Mouse (Mus musculus) erythroblast, embryonic 14.5 days (primary cell): ENCODE results near the gene Serpina3c. TPM values are rescaled to one million over a fixed set of nuclear protein-coding genes. Genes with fewer than 3 reads are reported as not detected.
"Not testable (repeated sequence)": the region's sequence is repeated elsewhere in the genome, so short reads cannot be mapped to it uniquely, and the experiment has no call there.

ENCODE experiments used
- H3K27me3 ChIP-seq: 2 replicates; pipeline ENCODE4 v1.6.1; 2012; ENCODE audit warnings: inconsistent platforms; ENCODE audit not compliant: control insufficient read depth
- H3K36me3 ChIP-seq: 2 replicates; pipeline ENCODE4 v1.6.1; 2012; ENCODE audit warnings: mild to moderate bottlenecking, inconsistent platforms; ENCODE audit not compliant: control insufficient read depth
- H3K4me1 ChIP-seq: 2 replicates; pipeline ENCODE4 v1.6.1; 2012; ENCODE audit warnings: inconsistent platforms; ENCODE audit not compliant: control insufficient read depth
- H3K4me3 ChIP-seq: replicated peaks from 2 replicates; pipeline ENCODE3; 2012; ENCODE audit warnings: moderate library complexity, mild to moderate bottlenecking, inconsistent platforms
- H3K9me3 ChIP-seq: 2 replicates; pipeline ENCODE4 v1.6.1; 2012; ENCODE audit warnings: low read length, inconsistent platforms, mixed read lengths; ENCODE audit not compliant: control insufficient read depth
- GATA1 ChIP-seq: IDR thresholded peaks from 2 replicates; pipeline ENCODE4 v1.6.1; 2012; ENCODE audit warnings: low read length, inconsistent platforms, mixed read lengths
- TAL1 ChIP-seq: IDR thresholded peaks from 3 replicates; pipeline ENCODE4 v1.6.1; 2012; ENCODE audit warnings: low read length, inconsistent platforms, mixed read lengths
- polyA plus RNA-seq: library from polyadenylated mRNA; stranded (reverse); fragments of >175 nt; gene quantifications from 2 replicates; pipeline ENCODE4 v1.2.3, GENCODE M21; 2012

Gene Serpina3c
- polyA plus RNA-seq, 1 experiment = not detected

DNA sequence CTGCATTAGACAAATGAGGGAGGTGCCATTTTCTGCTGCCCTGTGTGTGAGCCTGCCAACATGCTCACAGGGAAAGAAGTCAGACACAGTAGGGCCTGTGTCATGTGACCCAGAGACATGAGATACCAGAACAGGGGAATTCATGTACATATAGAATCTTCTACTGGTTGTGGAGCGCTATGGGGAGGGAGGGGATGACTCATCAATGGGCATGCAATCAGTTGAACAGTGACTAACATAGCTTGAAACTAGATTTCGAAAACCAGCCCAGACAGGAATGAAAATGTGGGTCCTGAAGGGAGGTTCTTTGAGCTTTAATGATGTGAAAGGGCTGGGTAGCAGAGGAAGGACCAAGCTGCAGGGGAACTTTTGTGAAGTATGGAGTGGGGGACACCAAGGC, 29.7 kb downstream of the Serpina3c start:
- Histone ChIP-seq H3K36me3 (no peaks in the 10 kb centered on the region), H3K27me3 (no peaks in the 10 kb centered on the region), H3K4me1 (no peaks in the 10 kb centered on the region), H3K9me3 (no peaks in the 10 kb centered on the region), H3K4me3 (no peak overlapping the region)
- TF ChIP-seq GATA1 (no peak), TAL1 (no peak)

DNA sequence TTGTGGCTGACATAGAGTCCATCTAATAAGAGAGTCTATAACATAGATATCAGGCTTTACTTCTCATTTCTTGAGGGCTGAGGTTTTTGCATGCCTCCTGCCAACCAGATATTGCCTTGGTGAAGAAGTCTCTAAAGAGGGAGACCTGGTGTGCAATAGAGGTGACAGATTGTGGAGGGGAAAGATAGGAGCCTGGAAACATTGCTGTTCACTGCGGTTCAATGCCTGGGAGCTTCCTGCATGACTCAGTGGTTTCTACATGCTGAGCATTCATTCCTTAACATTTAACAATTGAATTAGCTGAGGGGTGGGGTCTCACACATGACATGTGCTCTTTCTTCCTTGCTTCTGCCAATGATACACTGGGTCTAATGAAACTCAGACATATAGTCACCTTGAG, 30.6 kb downstream of the Serpina3c start:
- Histone ChIP-seq H3K9me3 (no peaks in the 10 kb centered on the region), H3K4me1 (no peaks in the 10 kb centered on the region), H3K27me3 (no peaks in the 10 kb centered on the region), H3K4me3 (no peak overlapping the region), H3K36me3 (no peaks in the 10 kb centered on the region)
- TF ChIP-seq TAL1 (no peak), GATA1 (no peak)

DNA sequence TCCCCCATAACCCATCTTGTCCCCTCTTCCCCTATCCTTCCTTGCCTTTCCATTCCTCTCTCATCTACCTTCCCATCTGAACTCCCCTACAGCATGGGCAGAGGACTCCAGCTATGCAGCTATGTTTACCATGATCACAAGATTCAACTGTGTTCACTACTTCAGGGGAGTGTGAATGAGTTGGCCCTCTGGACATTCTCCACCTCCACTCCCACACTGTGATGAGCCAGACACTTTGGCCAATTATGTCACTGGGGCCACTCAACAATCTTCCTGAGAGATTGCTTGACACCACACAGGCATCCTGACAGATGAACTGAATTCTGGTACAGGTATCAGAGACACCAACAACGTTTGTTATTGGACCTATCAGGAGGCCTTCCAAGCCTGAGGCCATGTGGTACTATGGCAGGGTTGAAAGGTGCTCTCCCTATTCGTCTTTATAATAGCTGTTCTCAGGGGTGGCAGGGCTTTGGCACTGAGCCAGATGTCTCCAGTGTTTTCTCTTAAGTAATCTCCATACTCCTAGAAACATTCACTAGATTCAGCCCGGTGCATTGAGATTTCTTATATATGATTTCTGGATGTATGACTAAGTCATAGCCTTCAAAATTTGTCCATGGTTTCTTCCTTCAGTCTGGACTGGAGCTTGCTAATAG, 38.6 kb downstream of the Serpina3c start:
- TF ChIP-seq GATA1 (no peak), TAL1 (no peak)
- H3K4me1 ChIP-seq = no peaks in the 10 kb centered on the region

GRCm38 (mm10) chr12:104112333-104112732, 41.3 kb downstream of the Serpina3c start, which contains the start of gene Serpina3a:
Serpina3a (plus strand) TSS chr12:104112724.
- H3K4me1 ChIP-seq, H3K9me3 ChIP-seq, H3K4me3 ChIP-seq, H3K27me3 ChIP-seq, H3K36me3 ChIP-seq: not testable (repeated sequence)

More for the DNA sequence above, 38.6 kb downstream of the Serpina3c start:
- H3K4me3 ChIP-seq = no peak overlapping the region
- H3K9me3 ChIP-seq = no peaks in the 10 kb centered on the region
- H3K27me3 ChIP-seq = no peaks in the 10 kb centered on the region
- H3K36me3 ChIP-seq = no peaks in the 10 kb centered on the region

DNA sequence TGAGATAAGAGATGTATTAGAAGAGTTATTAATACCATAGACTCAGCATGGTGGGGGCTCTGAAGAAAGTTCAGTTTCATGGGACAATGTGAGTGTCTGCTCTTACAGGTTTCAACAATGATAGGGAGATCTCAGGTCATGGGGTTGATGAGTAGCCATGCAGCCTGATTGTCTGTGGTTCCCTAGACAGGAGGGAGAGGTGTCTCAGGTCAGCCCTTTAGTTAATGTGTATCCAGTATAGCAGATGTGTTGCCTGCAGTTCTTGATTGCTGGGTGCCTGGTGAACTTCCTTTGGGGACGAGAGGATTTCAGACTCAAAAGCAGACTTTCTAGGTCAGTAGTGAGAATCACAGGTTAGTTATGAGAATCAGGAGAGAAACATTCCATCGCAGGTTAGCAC, 45.2 kb downstream of the Serpina3c start:
- Histone ChIP-seq H3K9me3 (no peaks in the 10 kb centered on the region), H3K36me3 (no peaks in the 10 kb centered on the region), H3K4me3 (no peak overlapping the region), H3K4me1 (no peaks in the 10 kb centered on the region), H3K27me3 (no peaks in the 10 kb centered on the region)
- TF ChIP-seq GATA1 (no peak), TAL1 (no peak)

- TF ChIP-seq TAL1 = no peak
- TF ChIP-seq GATA1 = no peak
- Histone ChIP-seq H3K9me3 (no peaks in the 10 kb centered on the region; the same call in 1 of the 2 replicates), H3K36me3 (no peaks in the 10 kb centered on the region), H3K27me3 (no peaks in the 10 kb centered on the region), H3K4me3 (no peak overlapping the region), H3K4me1 (no peaks in the 10 kb centered on the region)
Observed at GRCm38 (mm10) chr12:104106919-104107318, 46.8 kb downstream of the Serpina3c start.

GRCm38 (mm10) chr12:104105847-104106246, 47.8 kb downstream of the Serpina3c start:
- Histone ChIP-seq H3K4me1 (no peaks in the 10 kb centered on the region), H3K4me3 (no peak overlapping the region), H3K27me3 (no peaks in the 10 kb centered on the region), H3K36me3 (no peaks in the 10 kb centered on the region), H3K9me3 (no peaks in the 10 kb centered on the region; the same call in 1 of the 2 replicates)
- TF ChIP-seq GATA1 (no peak), TAL1 (no peak)

- H3K4me3 ChIP-seq = no peak within 1 kb of the TSS
- no peaks in the 10 kb centered on the region for H3K4me1 ChIP-seq
- no peaks in the 10 kb centered on the region for H3K27me3 ChIP-seq
- no peaks in the 10 kb centered on the region; the same call in 1 of the 2 replicates for H3K9me3 ChIP-seq
- TF ChIP-seq GATA1 (no peak), TAL1 (no peak)
- no peaks in the 10 kb centered on the region for H3K36me3 ChIP-seq
Observed at GRCm38 (mm10) chr12:104100768-104101167, 52.9 kb downstream of the Serpina3c start, which contains the start of gene Serpina5. Serpina5 (plus strand) TSS chr12:104101113.

Other genes with a start within 250 kb of the Serpina3c start
- not detected in 2 replicates for gene Serpina1c, start 249.0 kb downstream of the Serpina3c start, polyA plus RNA-seq
- gene Serpina1e, start 194.9 kb downstream of the Serpina3c start, polyA plus RNA-seq = not detected in 2 replicates
- gene Serpina11, start 163.9 kb downstream of the Serpina3c start, polyA plus RNA-seq = not detected in 2 replicates
- not detected in 2 replicates for gene Serpina9, start 140.1 kb downstream of the Serpina3c start, polyA plus RNA-seq
- 0.03 TPM in 1 of 2 replicates, not detected in the other for gene Serpina12, start 109.4 kb downstream of the Serpina3c start, polyA plus RNA-seq
- not detected in 2 replicates for gene Serpina5, start 52.8 kb downstream of the Serpina3c start, polyA plus RNA-seq
- not detected in 2 replicates for gene Serpina3a, start 41.1 kb downstream of the Serpina3c start, polyA plus RNA-seq
- gene Serpina3b, start 25.9 kb downstream of the Serpina3c start, polyA plus RNA-seq = not detected in 2 replicates
- gene Serpina3f, start 60.7 kb upstream of the Serpina3c start, polyA plus RNA-seq = not detected in 2 replicates
- gene Serpina3g, start 82.4 kb upstream of the Serpina3c start, polyA plus RNA-seq = 0.04 TPM in 1 of 2 replicates, not detected in the other
- gene Serpina3i, start 109.3 kb upstream of the Serpina3c start, polyA plus RNA-seq = not detected in 2 replicates
- not detected in 2 replicates for gene Serpina3j, start 160.7 kb upstream of the Serpina3c start, polyA plus RNA-seq
- not detected in 2 replicates for gene Serpina3k, start 184.6 kb upstream of the Serpina3c start, polyA plus RNA-seq
- not detected in 2 replicates for gene Serpina3m, start 184.6 kb upstream of the Serpina3c start, polyA plus RNA-seq